Mouse (Mus musculus) cerebellum, adult 11 months (tissue): ENCODE data around the gene Gata5.

Source experiments
- DNase-seq: peaks from one replicate; pipeline ENCODE4 v3.0.0; 2022

Gene Gata5

GRCm38 (mm10) chr2:180334551-180334986 is at the start of gene Gata5:
TSS of gene Gata5 (minus strand) at chr2:180334699.
- DNase-seq: no peak

- no peak for DNase-seq
Observed at GRCm38 (mm10) chr2:180376730-180377129, 42.2 kb upstream of the Gata5 start.

- DNase-seq: no peak
Observed at GRCm38 (mm10) chr2:180373256-180373655, 38.8 kb upstream of the Gata5 start.

GRCm38 (mm10) chr2:180368359-180368758 is 33.9 kb upstream of the Gata5 start:
- no peak for DNase-seq

- DNase-seq: no peak
Observed at GRCm38 (mm10) chr2:180367350-180367749, 32.9 kb upstream of the Gata5 start.

- no peak for DNase-seq
Observed at GRCm38 (mm10) chr2:180363434-180363720, 28.9 kb upstream of the Gata5 start.

- no peak for DNase-seq
Observed at GRCm38 (mm10) chr2:180362585-180363433, 28.3 kb upstream of the Gata5 start.

DNA sequence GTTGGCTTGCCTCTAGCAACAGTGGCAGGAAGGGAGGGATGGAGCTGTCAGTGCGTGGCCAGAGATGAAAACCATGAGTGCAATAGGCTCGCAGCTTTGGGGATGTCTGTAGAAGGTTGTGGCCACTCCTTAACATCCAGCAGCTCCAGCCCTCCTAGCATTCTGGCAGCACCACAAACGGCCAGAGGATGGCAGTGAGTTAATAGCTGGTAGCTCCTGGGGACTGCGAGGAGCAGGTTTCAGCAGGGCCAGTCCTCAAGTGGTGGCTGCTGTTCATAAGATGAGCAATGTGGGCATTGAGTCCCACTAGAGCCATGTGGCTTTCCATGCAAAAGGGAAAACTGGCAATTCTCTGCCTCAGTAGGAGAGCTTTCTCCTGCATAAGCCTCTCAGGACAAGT is 24.6 kb upstream of the Gata5 start:
- no peak for DNase-seq

DNA sequence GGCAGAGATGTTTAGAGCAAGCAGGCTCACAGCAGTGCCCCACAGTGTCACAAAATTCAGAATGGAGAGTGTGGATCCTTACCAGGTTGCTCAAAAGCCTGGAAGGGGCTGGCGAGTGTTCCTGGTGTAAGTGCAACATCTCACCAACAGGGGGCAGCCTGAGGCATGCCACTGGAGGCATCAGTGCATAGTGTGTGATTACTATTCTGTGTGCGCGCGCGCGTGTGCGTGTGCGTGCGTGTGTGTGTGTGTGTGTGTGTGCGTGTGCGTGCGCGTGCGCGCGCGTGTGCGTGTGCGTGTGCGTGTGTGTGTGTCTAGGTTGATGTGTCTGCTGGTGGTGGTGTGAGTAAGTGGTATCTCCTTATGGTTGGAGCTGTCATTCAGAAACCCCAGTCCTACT is 18.8 kb upstream of the Gata5 start:
- DNase-seq: peak; percentile 28

DNA sequence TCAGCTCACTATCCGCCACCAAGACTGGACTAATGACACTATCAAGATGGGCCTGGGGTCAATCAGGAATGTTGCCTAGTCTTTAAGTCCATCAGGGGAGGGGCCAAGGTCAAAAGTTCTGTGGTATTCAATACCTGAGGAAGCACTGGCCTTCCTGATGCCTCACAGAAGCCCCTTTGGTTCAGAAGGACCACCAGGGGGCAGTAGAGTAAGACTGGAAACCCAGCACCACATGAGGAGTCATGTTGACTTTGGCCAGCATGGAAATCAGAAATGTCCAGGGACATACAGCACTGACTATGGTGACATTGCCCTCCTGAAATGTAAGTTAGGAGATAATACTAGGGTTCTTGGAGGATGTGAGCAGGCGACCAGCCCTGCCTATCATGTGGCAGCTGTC is 16.2 kb upstream of the Gata5 start:
- DNase-seq: no peak

DNA sequence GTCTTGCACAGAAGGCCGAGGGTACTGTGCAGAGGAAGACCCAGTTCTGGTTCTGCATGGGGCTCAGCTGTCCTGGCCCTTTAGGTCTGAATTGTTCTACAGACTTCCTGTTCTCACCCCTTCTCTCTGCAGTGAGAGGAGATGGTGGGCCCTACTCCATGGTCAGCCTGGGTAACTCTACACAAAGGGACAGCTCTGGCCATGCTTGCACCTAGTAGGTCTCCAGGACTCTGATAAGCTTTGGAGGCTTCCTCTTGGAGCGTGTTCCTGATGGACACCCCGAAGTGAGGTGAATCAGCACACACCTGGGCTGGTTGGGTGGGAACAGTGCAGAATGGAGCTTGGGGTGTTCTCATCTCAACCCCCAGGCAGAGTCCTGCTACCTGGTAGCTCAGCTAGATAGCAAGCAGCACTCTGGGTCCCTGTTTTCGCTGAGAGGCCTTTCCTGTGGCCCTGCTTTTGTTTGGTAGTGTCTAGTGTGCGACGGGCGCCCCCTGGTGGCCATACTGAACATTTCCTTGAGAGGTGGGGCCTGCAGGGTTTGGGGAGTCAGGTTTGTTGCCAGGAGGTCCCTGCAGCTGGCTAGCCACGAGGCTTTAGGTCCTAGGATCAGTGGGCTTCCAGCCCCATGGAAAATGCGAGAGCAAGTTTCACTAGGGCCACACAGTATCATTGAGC is 12.5 kb upstream of the Gata5 start:
- DNase-seq: peak; percentile 63

DNA sequence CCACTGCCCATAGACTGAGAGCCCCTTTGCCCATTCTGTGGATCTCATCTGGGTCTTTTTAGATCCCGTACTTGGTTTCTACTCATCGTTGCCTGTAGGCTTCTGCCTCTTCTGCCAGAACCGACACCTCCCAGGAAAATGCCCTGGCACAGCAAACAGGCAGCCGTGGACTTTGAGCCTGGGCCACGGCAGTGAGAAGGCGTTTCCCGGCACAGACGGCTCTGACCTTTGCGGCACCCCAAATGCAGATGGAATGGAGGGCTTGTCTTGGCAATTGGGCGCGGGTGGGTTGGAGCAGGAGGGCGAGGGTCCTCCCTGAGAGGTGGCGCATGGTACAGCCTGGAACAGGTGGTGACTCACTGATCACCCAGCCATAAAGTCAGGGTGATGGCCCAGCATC is 8.6 kb upstream of the Gata5 start:
- DNase-seq: no peak

GRCm38 (mm10) chr2:180342189-180342588 is 7.7 kb upstream of the Gata5 start:
- no peak for DNase-seq

- no peak for DNase-seq
Observed at GRCm38 (mm10) chr2:180341229-180341628, 6.7 kb upstream of the Gata5 start.

DNA sequence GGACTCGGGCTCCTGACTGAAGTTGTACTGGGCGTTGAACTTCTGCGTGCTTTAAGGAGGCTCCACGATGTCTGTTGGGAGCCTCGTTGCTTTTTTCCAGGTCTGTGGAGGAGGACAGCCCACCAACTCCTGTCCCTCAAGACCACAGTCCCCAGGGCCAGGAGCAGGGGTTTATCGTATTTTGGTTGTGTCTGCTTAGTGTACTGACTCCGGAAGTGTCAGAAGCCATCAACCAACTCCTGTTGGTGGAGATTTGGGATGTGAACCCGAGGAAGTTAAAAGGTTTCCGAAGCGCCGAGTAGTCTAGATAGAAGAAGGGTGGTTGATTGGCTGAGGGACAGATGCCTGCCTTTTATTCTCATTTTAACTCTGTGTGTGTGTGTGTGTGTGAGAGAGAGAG is 5.4 kb upstream of the Gata5 start:
- DNase-seq: no peak

DNA sequence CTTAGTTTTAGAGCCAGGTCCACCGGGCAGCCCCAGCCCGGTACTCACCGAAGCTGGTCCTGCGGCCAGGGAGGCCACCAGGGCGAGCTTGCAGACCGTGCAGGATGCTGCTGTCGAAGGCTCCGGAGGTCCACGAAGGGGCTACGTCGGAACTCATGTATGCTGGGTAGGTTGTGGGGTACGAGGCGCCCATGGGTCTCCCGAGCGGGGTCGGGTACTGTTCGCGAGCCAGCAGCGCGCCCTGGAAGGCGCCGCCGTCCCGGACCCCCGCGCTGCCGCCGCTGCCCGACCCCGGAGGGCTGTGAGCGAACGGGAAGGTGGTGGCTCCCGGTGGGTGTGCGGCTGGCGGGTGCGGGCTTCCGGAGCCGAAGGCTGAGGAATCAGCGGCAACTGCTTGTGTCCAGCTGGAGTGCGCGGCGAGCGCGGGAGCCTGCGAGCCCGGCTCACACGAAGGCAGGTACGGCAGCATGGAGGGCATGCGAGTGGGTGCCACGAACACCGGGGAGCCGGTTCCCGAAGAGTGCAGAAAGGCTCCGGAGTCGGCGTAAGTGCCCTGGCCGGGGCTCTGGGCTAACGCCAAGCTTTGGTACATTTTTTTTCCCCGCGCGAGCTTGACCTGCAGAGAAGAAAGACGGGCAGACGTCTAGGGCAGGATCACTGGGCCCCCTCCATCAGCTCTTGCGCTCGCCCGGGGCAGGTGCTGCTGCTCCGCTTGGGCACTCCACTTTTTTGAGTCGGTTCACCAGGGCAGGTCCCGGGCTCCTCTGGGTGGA is 535 bp downstream of the Gata5 start:
- no peak for DNase-seq

DNA sequence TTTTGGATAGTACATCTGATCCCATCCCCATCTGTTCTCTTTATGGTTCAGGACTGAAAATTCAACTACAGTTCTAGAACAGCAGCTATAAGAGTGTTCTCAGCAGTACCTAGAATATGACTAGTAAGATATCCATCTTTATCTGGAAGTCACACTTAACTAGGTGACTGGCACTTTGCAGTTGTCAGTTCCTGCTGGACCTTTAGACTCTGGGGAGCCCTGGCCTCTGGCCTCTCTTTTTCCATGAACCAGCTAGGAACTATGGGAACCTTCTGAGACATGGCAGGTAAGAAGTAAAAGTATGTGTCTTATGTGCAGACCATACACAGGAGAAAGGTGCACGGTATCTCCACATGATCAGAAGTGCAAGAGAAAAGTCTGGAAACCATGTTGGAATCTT is 5.0 kb downstream of the Gata5 start:
- DNase-seq: no peak

GRCm38 (mm10) chr2:180322674-180323355 is 11.7 kb downstream of the Gata5 start:
- no peak for DNase-seq

GRCm38 (mm10) chr2:180320216-180320615 is 14.3 kb downstream of the Gata5 start:
- no peak for DNase-seq

DNA sequence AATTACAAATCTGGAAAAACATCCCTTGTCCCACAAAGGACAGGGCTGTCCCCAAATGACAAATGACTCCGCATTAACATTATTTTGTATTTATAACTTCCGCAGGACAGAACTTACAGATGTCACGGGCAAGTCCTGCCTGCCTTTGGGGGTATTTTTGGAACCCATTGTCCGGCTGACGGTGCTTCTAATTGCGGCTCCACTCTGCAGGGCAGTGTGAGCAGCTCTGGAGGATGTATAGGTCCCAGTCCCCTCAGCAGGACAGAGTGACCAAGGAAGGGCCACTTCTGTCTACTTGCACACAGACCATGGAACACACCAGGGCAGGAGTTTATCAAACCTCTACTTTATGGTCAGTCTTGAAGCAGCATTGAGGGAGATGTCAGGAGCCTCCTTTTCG is 16.9 kb downstream of the Gata5 start:
- no peak for DNase-seq

DNA sequence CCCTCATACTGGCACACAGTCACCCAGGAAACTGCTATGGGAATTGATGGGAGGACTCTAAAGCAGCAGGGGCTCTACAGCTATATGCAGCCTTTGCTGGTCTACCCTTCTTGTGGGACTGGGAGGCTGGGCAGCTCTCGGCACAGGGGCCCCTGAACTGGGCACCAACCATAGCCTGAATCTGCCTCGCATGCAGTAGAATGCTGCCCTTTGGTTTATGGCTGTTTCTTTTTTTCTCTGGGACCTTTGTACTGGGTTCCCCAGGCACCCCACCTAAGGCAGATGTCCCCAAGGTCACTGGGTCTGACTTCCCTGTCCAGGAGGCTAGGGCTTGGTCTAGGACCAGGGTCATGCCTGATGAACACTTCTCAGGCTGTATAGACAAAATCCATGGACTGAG is 20.2 kb downstream of the Gata5 start:
- DNase-seq: no peak

DNA sequence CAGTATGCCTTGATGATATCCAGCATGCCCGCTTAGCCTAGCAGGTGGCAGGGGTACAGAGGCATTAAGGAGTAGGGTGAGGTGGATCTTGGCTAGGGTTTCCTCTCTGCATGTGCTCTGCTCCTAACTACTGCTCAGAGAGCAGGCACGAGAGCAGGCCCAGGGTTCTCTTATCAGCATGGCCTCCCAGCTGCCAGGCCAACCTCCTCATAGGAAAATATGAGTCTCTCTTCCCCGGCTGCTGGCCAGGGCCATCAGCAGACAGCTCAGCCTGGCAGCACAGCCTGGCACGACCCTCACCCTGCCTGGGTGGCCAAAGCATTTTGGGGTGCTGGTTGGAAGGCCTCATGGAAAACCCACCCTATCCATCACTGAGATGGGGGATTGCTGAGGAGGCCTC is 23.4 kb downstream of the Gata5 start:
- no peak for DNase-seq

GRCm38 (mm10) chr2:180307680-180308079 is 26.8 kb downstream of the Gata5 start:
- no peak for DNase-seq
